Mouse (Mus musculus) cerebellum, adult 11-12 months (tissue): ENCODE measurements around the gene Igsf9.

Experiments
- DNase-seq: peaks from one replicate; pipeline ENCODE4 v3.0.0; 2022

The Igsf9 gene

GRCm38 (mm10) chr1:172469373-172469772 is 12.2 kb upstream of the Igsf9 start:
- no peak for DNase-seq

GRCm38 (mm10) chr1:172469810-172470448 is 11.7 kb upstream of the Igsf9 start:
- no peak for DNase-seq

GRCm38 (mm10) chr1:172472909-172473308 is 8.7 kb upstream of the Igsf9 start:
- no peak for DNase-seq

GRCm38 (mm10) chr1:172474196-172474595 is 7.4 kb upstream of the Igsf9 start:
- DNase-seq: no peak

- DNase-seq: no peak
Observed at GRCm38 (mm10) chr1:172475054-172475741, 6.4 kb upstream of the Igsf9 start, which contains the start of gene Slamf9. Gene Slamf9 (plus strand): TSS chr1:172475358.

- DNase-seq: no peak
Observed at GRCm38 (mm10) chr1:172478020-172478419, 3.6 kb upstream of the Igsf9 start.

GRCm38 (mm10) chr1:172480376-172480775 is 1.2 kb upstream of the Igsf9 start:
- DNase-seq: no peak

GRCm38 (mm10) chr1:172481111-172481510 is 477 bp upstream of the Igsf9 start:
- DNase-seq: no peak

- DNase-seq: no peak
Observed at GRCm38 (mm10) chr1:172482518-172483360, 1.2 kb downstream of the Igsf9 start.

- no peak for DNase-seq
Observed at GRCm38 (mm10) chr1:172483361-172483660, 1.7 kb downstream of the Igsf9 start.

GRCm38 (mm10) chr1:172484236-172484635 is 2.6 kb downstream of the Igsf9 start:
- no peak for DNase-seq

GRCm38 (mm10) chr1:172484671-172485070 is 3.1 kb downstream of the Igsf9 start:
- no peak for DNase-seq

GRCm38 (mm10) chr1:172485821-172486220 is 4.2 kb downstream of the Igsf9 start:
- DNase-seq: no peak

GRCm38 (mm10) chr1:172486236-172486635 is 4.6 kb downstream of the Igsf9 start:
- DNase-seq: no peak

GRCm38 (mm10) chr1:172486651-172487050 is 5.1 kb downstream of the Igsf9 start:
- no peak for DNase-seq

GRCm38 (mm10) chr1:172487859-172488258 is 6.3 kb downstream of the Igsf9 start:
- no peak for DNase-seq

- no peak for DNase-seq
Observed at GRCm38 (mm10) chr1:172488831-172489230, 7.2 kb downstream of the Igsf9 start.

- DNase-seq: no peak
Observed at GRCm38 (mm10) chr1:172489585-172490250, 8.1 kb downstream of the Igsf9 start.

GRCm38 (mm10) chr1:172490261-172490661 is 8.7 kb downstream of the Igsf9 start:
- DNase-seq: peak; percentile 64

- no peak for DNase-seq
Observed at GRCm38 (mm10) chr1:172492047-172492446, 10.5 kb downstream of the Igsf9 start.

- no peak for DNase-seq
Observed at GRCm38 (mm10) chr1:172493516-172493915, 11.9 kb downstream of the Igsf9 start.

- no peak for DNase-seq
Observed at GRCm38 (mm10) chr1:172496030-172496429, 14.4 kb downstream of the Igsf9 start.

GRCm38 (mm10) chr1:172497428-172497827 is 15.8 kb downstream of the Igsf9 start:
- no peak for DNase-seq
